Comparison of ENCODE assay signal across 15 mouse cellular contexts in the genomic region with DNA sequence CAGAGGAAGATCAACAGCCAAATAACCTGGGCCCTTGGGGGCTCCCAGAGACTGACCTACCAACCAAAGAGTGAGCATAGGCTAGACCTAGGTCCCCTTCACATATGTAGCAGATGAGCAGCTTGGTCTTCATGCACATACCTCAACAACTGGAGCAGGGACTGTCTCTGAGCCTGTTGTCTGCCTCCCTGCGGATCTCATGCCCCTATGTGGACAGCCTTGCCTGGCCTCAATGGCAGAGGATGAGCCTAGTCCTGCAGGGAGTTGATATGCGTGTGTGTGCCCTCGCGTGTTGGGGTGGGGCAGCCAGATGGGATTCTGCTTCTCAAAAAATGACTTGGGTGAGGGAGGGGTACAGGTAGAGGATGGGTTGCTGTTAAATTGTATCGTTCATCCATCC.
DNase-seq lines count a peak whose midpoint lies in the region; ATAC-seq and TF ChIP-seq lines count a peak whose summit lies in the region.
"Had no signal": no experiment of that assay in that cellular context is flagged by ENCODE, and none has a peak within 500 bp of the region (broad histone marks: within the 10 kb centered on the region; RNA-seq: fewer than 3 reads in every experiment).

No protein-coding gene starts in this region.

- 0 out of 2 replicates have a peak, but pooled peaks cover 3% of the 10 kb centered on the region for H3K36me3 ChIP-seq in forebrain, embryonic 12.5 days (replicated peaks)
- no peaks in the 10 kb centered on the region for H3K36me3 ChIP-seq in forebrain, postnatal 0 days (ENCODE audit: insufficient read depth)
- no peaks in the 10 kb centered on the region for H3K36me3 ChIP-seq in liver, embryonic 12.5 days
- H3K36me3 ChIP-seq in liver, postnatal 0 days (replicated peaks; ENCODE audit: insufficient read depth, low read length) = no peaks in the 10 kb centered on the region
- H3K36me3 ChIP-seq in embryonic facial prominence, embryonic 14.5 days (ENCODE audit: control insufficient read depth, insufficient read depth, low read length) = 0 out of 2 replicates have a peak, but pooled peaks cover 9% of the 10 kb centered on the region
- peaks cover 15% of the 10 kb centered on the region; the same call in 1 of the 2 replicates for H3K36me3 ChIP-seq in limb, embryonic 12.5 days

- DNase-seq in forebrain, postnatal 0 days = no peak
- DNase-seq in liver, postnatal 0 days = no peak
- DNase-seq in embryonic facial prominence, embryonic 14.5 days (ENCODE audit: low spot score) = no peak
- no peak for DNase-seq in T-cell, adult 2 months (ENCODE audit: low spot score)
- no peak for DNase-seq in urinary bladder, adult 2 months (ENCODE audit: low spot score)
- DNase-seq: adrenal gland, postnatal 10 days; gastrocnemius, adult 2 months; kidney, postnatal 4 days; liver; retina, postnatal 1 day had no signal

- no peaks in the 10 kb centered on the region for H3K4me1 ChIP-seq in forebrain, embryonic 12.5 days
- H3K4me1 ChIP-seq in forebrain, postnatal 0 days (ENCODE audit: insufficient read depth) = no peaks in the 10 kb centered on the region
- no peaks in the 10 kb centered on the region for H3K4me1 ChIP-seq in liver, embryonic 12.5 days
- H3K4me1 ChIP-seq in liver, postnatal 0 days (ENCODE audit: insufficient read depth) = no peaks in the 10 kb centered on the region
- H3K4me1 ChIP-seq in embryonic facial prominence, embryonic 14.5 days (ENCODE audit: control insufficient read depth, insufficient read depth, low read length) = no peaks in the 10 kb centered on the region
- H3K4me1 ChIP-seq in limb, embryonic 12.5 days (replicated peaks) = no peaks in the 10 kb centered on the region

- TF ChIP-seq CTCF in forebrain, postnatal 0 days (IDR thresholded peaks at IDR 0.05; ENCODE audit: low read depth) = no peak
- no peak for TF ChIP-seq CTCF in liver, postnatal 0 days (IDR thresholded peaks at IDR 0.05; ENCODE audit: low read depth)

- no peak for TF ChIP-seq EP300 in liver, postnatal 0 days (IDR thresholded peaks at IDR 0.05; ENCODE audit: low read depth)

- 92% methylated on average over 5 of the region's 5 CpGs for WGBS in forebrain, embryonic 12.5 days
- 93% methylated on average over 5 of the region's 5 CpGs for WGBS in forebrain, postnatal 0 days
- 83% methylated on average over 5 of the region's 5 CpGs for WGBS in liver, embryonic 12.5 days (ENCODE audit: insufficient replicate concordance)
- 90% methylated on average over 5 of the region's 5 CpGs for WGBS in liver, postnatal 0 days (ENCODE audit: insufficient replicate concordance)
- WGBS in embryonic facial prominence, embryonic 14.5 days = 89% methylated on average over 5 of the region's 5 CpGs
- WGBS in limb, embryonic 12.5 days = 93% methylated on average over 5 of the region's 5 CpGs

- H3K27me3 ChIP-seq in forebrain, embryonic 12.5 days = no peaks in the 10 kb centered on the region
- no peaks in the 10 kb centered on the region for H3K27me3 ChIP-seq in forebrain, postnatal 0 days (ENCODE audit: insufficient read depth, low read length)
- H3K27me3 ChIP-seq in liver, embryonic 12.5 days (replicated peaks) = no peaks in the 10 kb centered on the region
- no peaks in the 10 kb centered on the region for H3K27me3 ChIP-seq in liver, postnatal 0 days (ENCODE audit: insufficient read depth, low read length)
- H3K27me3 ChIP-seq in embryonic facial prominence, embryonic 14.5 days (replicated peaks; ENCODE audit: control insufficient read depth, insufficient read depth, low read length) = no peaks in the 10 kb centered on the region
- H3K27me3 ChIP-seq in limb, embryonic 12.5 days = no peaks in the 10 kb centered on the region

- H3K4me3 ChIP-seq in forebrain, embryonic 12.5 days (replicated peaks) = no peak overlapping the region
- no peak overlapping the region for H3K4me3 ChIP-seq in forebrain, postnatal 0 days (ENCODE audit: low read depth, low read length)
- H3K4me3 ChIP-seq in liver, embryonic 12.5 days = no peak overlapping the region
- no peak overlapping the region for H3K4me3 ChIP-seq in liver, postnatal 0 days (ENCODE audit: low read depth, low read length)
- H3K4me3 ChIP-seq in embryonic facial prominence, embryonic 14.5 days (ENCODE audit: low read depth, low read length) = no peak overlapping the region
- no peak overlapping the region for H3K4me3 ChIP-seq in limb, embryonic 12.5 days (replicated peaks)
- H3K4me3 ChIP-seq: erythroblast, embryonic 14.5 days; gastrocnemius, adult 2 months had no signal

- H3K27ac ChIP-seq in forebrain, embryonic 12.5 days = no peak overlapping the region
- H3K27ac ChIP-seq in forebrain, postnatal 0 days (ENCODE audit: low read depth, low read length) = no peak overlapping the region
- no peak overlapping the region for H3K27ac ChIP-seq in liver, embryonic 12.5 days
- H3K27ac ChIP-seq in liver, postnatal 0 days (ENCODE audit: low read depth) = no peak overlapping the region
- H3K27ac ChIP-seq in embryonic facial prominence, embryonic 14.5 days (replicated peaks; ENCODE audit: low read depth, low read length) = no peak overlapping the region
- H3K27ac ChIP-seq in limb, embryonic 12.5 days = no peak overlapping the region
- H3K27ac ChIP-seq: gastrocnemius, adult 2 months had no signal

- no peak overlapping the region for H3K9ac ChIP-seq in forebrain, embryonic 12.5 days
- no peak overlapping the region for H3K9ac ChIP-seq in forebrain, postnatal 0 days
- H3K9ac ChIP-seq in liver, embryonic 12.5 days = no peak overlapping the region
- no peak overlapping the region for H3K9ac ChIP-seq in liver, postnatal 0 days (replicated peaks)
- no peak overlapping the region for H3K9ac ChIP-seq in embryonic facial prominence, embryonic 14.5 days (ENCODE audit: low read depth, low read length)
- no peak overlapping the region for H3K9ac ChIP-seq in limb, embryonic 12.5 days (replicated peaks)

- peak; percentile 37; the same call in 1 of the 2 replicates for ATAC-seq in forebrain, embryonic 12.5 days (ENCODE audit: low FRiP score)
- no peak for ATAC-seq in forebrain, postnatal 0 days
- ATAC-seq in liver, embryonic 12.5 days = peak; percentile 32; the same call in 1 of the 2 replicates
- ATAC-seq in liver, postnatal 0 days = no peak
- ATAC-seq in embryonic facial prominence, embryonic 14.5 days (ENCODE audit: low read depth) = 0 out of 2 replicates have a peak, but pooled peaks have one; percentile 18
- peak; percentile 56 for ATAC-seq in limb, embryonic 12.5 days (ENCODE audit: insufficient number of reproducible peaks, insufficient read depth, low FRiP score, low TSS enrichment, low read depth)

- H3K4me2 ChIP-seq in forebrain, embryonic 12.5 days = no peak overlapping the region
- no peak overlapping the region for H3K4me2 ChIP-seq in forebrain, postnatal 0 days (ENCODE audit: low read depth)
- no peak overlapping the region for H3K4me2 ChIP-seq in liver, embryonic 12.5 days
- H3K4me2 ChIP-seq in liver, postnatal 0 days (ENCODE audit: low read depth, low read length) = no peak overlapping the region
- no peak overlapping the region for H3K4me2 ChIP-seq in embryonic facial prominence, embryonic 14.5 days (ENCODE audit: low read depth, low read length)
- H3K4me2 ChIP-seq in limb, embryonic 12.5 days = no peak overlapping the region
- H3K4me2 ChIP-seq: heart, embryonic 11.5 days had no signal

- H3K9me3 ChIP-seq in forebrain, embryonic 12.5 days = no peaks in the 10 kb centered on the region
- H3K9me3 ChIP-seq in forebrain, postnatal 0 days (ENCODE audit: low read length) = no peaks in the 10 kb centered on the region
- no peaks in the 10 kb centered on the region for H3K9me3 ChIP-seq in liver, embryonic 12.5 days (replicated peaks)
- no peaks in the 10 kb centered on the region for H3K9me3 ChIP-seq in liver, postnatal 0 days (ENCODE audit: low read length)
- no peaks in the 10 kb centered on the region for H3K9me3 ChIP-seq in embryonic facial prominence, embryonic 14.5 days (ENCODE audit: control insufficient read depth, low read length)
- no peaks in the 10 kb centered on the region for H3K9me3 ChIP-seq in limb, embryonic 12.5 days

Comparison
In these comparisons a context has a peak if more than half of its experiments do, and no peak if none do; other contexts are left out.
1. ATAC-seq: peak in forebrain, embryonic 12.5 days (single experiment), liver, embryonic 12.5 days (single experiment), embryonic facial prominence, embryonic 14.5 days (single experiment) and limb, embryonic 12.5 days (single experiment); none in forebrain, postnatal 0 days (single experiment) and liver, postnatal 0 days (single experiment).